Mouse (Mus musculus) megakaryocyte progenitor cell, adult 5-6 weeks (primary cell): Measurements from ENCODE around the gene Hoxa13. TPM values are rescaled to one million over a fixed set of nuclear protein-coding genes. Genes with fewer than 3 reads are reported as not detected.

Source experiments
- ATAC-seq: replicated peaks from 2 replicates; pipeline ENCODE4 v1.8.0; 2016; ENCODE audit warnings: mild to moderate bottlenecking, moderate TSS enrichment, inconsistent platforms; ENCODE audit not compliant: poor library complexity
- total RNA-seq, 2 experiments: library from RNA; stranded (forward) in 1 of 2; stranded (reverse) in 1 of 2; fragments of 157-497, 149-512 nt in 1 of 2; fragments of 200-1000 nt in 1 of 2; gene quantifications; 2 replicates each; pipeline versions ENCODE4 v1.2.3 to v1.2.4; 2015 to 2017

Hoxa13 gene
- total RNA-seq, 2 experiments from 2014 or later: not detected

DNA sequence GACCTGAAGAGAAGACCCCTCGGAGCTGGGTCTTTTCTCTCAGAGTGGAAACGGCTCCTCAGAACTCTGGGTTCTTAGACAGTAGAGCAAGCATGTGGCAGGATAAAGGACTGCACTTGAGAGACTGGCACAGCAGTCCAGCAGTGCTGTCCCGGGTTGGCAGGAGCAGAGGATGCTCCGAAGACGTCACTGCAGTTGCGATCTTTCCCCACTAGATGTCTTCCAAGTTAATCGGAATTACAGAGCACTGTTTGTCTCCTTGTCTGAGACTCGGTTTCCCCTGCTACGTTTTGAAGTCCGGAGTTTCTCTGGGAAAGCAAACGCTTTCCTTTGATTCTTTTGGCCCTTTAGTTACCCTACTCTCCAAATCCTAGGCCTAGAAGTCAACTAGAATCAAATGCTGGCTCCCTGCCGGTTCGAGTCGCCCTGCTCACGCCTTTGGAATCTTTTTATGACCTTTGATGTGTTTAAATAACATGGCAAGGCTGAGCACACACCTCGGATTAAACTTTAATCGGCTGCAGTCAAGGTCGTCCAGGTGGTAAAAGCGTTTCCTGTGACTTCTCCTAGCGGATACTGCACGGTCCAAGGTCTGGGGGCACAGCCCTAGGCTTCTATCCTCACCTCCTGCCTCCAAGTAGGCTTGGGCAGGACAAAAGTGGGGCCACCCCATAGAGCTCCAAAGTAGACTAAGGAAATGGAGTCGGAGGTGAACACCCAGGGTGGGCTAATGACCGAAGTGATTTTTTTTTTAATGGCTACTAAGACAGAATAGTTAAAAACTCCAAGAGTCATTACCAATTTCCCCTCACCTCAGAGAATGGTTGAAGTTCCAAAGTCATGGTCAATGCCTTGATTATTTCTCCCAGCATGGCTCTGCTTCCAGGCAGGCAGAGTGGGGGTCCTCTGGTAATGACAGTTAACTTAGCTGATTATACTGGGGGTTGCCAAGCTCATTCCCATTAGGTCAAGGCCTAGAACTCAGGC is 10.1 kb upstream of the Hoxa13 start:
- ATAC-seq: peak; percentile 84

GRCm38 (mm10) chr6:52268756-52269155 is 8.1 kb upstream of the Hoxa13 start:
- no peak for ATAC-seq

- ATAC-seq: no peak
These were observed 7.7 kb upstream of the Hoxa13 start for GRCm38 (mm10) chr6:52268341-52268740.

- no peak for ATAC-seq
These were observed 7.0 kb upstream of the Hoxa13 start for GRCm38 (mm10) chr6:52267691-52268090.

DNA sequence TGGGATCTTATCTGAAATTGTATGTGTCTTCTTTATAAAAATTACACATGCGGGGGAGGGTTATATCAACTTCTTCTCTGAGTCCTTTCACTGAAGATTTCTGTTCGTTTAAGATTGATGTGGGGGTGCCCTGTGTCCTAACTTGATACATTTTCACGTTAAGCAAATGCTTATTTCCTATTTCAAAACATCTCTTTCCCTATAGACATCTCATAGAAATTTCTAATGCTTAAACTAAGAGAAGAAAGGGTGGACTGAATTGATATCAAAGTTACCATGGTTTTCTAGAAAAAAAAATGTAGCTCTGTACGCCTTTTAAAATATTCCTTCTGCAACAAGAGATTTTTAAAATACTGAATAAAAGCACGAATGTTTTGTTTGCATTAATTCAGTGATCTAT is 6.5 kb upstream of the Hoxa13 start:
- ATAC-seq: no peak

- no peak for ATAC-seq
These were observed 5.9 kb upstream of the Hoxa13 start for GRCm38 (mm10) chr6:52266666-52266985.

DNA sequence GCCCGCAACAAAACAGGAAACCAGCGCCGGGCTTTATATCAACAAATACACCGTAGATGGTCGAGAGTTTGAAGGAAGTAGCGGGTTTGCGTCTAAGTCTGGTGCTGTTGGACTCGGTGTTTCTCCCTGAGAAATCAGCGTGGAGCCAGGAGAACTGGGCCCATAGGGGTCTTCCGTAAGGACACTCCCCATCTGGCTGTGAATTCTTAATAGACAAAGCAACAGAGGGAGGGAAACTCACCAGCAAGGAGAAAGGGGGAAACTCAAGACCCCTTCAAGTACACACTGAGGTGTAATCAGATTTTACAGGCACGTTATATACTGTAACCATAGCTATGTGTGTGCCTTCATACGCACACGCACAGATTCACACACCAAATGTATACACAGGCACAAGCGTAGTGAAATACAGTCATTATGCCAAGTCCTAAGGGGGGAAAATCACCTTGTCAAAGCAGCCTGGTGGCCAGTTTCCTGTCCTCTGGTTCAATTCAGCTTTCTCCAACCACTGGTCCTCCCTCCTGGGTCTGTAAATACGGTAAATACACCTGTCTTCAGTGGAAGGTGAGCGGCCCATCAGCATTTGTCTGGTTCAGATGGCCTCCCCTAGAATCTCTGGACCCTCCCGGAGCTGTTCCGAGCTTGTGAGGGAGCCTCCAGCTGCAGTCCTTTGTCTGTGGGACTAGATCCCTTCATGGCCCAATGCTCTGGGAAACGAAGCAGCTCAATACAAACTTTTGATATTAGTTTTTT is 5.4 kb upstream of the Hoxa13 start:
- ATAC-seq: no peak

- no peak for ATAC-seq
These were observed 4.7 kb upstream of the Hoxa13 start for GRCm38 (mm10) chr6:52265306-52265912.

- no peak for ATAC-seq
These were observed 3.6 kb upstream of the Hoxa13 start for GRCm38 (mm10) chr6:52264106-52264790.

DNA sequence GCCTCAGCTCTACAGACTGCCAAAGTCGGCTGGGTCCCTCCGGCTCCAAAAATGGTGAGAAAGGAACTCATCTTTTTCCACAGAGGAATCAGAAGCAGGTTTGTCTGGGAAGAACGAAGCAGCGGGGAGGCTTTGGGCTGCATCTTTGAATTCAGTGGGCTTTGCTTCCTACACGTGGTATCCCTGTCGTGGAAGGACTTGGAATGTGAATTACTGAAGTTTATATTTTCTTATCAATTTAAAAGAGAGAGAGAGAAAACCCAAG is 2.6 kb upstream of the Hoxa13 start:
- ATAC-seq: no peak

DNA sequence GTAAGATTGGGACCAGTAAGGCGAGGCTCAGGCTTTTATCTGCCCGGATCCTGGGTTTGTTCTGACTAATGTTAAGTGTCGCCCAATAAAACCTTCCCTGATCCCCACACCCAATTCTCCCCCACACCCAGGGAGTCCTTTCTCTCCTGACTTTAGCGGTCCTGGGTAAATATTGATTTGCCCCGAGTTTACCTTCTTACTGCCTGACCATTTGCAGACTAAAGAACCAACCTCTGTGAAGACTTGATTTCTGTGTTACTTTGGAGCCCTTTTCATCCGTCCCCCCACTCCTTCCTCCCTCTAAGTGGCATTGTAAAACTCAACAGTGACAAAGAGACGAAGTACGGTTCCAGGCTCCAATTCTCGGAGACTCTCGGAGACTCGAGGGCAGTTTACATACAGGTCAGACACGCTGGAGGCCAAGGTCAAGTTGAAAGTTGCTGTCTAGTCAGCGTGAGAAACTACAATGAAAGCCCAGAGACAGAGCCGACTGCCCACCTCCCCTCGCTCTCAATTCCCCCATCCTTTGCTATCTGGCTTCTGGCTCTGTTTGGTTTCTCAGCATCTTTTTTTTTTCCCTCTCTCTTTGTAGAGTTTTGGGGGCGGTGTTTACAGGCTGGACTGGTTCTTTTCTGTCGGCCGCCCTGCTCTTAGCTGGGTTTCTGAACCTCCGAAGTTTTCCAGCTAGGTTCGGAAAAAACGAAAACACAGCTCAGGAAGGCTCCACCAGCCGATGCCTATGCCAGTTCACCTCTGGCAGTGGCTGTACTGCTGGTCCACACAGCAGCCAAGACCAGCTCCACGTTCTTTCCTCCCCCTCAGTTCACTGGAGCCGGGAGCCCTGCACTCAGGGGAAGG is 2.0 kb upstream of the Hoxa13 start:
- ATAC-seq: no peak

GRCm38 (mm10) chr6:52261751-52262462 is 1.2 kb upstream of the Hoxa13 start:
- no peak for ATAC-seq

GRCm38 (mm10) chr6:52259811-52260261 is 844 bp downstream of the Hoxa13 start:
- no peak for ATAC-seq

DNA sequence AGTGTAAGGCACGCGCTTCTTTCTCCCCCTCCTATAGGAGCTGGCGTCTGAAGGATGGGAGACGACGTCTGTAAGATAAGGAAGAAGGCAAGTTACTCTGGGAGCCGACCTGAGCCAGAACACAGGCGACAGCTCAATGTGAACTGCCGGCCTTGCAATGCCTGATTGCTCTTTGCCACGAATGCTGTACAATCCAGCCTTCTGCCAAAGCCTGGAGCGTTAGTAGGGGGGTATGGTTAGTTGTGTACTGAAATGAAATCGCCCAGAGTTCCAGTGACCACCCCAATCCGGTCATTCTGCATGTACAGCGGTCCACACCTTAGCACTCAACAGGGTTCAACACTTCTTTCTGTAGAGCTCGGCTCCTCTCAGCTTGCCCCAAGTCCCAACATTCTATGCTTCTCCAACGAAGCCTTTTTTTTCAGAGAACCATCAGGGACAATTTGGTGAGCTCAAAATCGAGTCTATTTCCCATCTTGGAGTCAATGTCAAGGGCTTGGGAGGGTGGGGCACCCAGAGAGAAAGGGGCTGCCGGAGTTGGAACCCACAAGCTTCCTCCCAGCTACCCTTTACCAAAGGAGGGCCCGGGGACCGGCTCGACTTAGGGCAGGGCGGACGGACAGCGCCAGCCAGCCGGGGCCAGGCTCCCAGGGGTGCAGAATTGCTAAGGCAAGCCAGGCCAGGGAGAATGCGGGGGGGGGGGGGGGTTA is 1.4 kb downstream of the Hoxa13 start:
- ATAC-seq: no peak

- ATAC-seq: peak; percentile 80
These were observed 3.7 kb downstream of the Hoxa13 start for GRCm38 (mm10) chr6:52256956-52257355.

DNA sequence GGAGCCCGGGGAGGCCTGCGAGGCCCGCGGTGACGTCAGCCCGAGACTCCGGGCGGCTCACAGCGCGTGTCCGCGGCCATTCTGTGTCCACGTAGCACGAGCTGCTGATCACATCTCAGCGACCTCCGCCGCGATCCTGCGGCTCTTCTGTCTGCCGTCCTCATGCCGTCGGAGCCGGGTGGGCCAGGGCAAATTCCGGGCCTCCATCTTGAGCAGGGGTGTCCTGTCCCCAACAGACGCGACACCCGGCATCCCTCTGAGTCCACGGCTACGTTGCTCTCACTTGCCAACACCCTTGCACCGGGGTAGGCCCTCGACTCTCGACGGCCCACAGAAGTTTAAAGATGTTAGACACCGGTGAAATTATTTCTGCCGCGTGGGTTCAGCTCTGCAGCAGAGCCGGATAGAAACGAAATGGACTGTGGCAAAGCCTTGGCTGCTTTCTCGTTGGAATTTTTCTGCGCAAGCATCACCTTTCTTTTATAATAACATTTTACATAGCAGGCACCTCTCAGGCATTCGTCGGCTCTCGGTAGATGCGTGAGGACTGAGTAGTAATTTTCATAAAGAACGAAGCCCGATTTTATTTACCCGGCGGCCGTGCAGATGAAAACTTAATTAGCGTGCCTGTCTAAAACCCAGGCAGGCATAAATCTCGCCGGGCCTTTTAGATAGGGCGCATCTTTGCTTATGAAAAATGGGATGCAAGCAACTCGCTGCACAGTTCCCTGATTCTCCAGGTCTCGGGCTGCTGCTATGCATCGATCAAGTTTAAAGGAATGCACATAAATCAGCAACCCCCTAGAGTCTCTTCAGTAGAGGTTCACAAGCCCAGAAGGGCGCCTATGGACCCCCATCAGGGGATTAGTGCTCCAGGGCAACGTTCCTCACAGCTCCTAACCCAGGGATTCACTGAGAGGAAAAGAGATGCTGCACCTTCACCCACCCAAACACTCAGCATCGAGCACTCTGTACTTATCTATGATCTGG is 6.9 kb downstream of the Hoxa13 start:
- ATAC-seq: no peak

GRCm38 (mm10) chr6:52252775-52253376 is 7.8 kb downstream of the Hoxa13 start:
- ATAC-seq: no peak
